Mouse (Mus musculus): Measurements from ENCODE around the gene 3110082I17Rik. TPM values are rescaled to one million over a fixed set of nuclear protein-coding genes. Genes with fewer than 3 reads are reported as not detected.

The 3110082I17Rik gene
- polyA plus RNA-seq, 1 experiment from 2014 or later: 34.1 TPM

- ATAC-seq (ENCODE audit: low FRiP score) (no peak), DNase-seq (ENCODE audit: low spot score, missing footprints) (peak; percentile 66)
- H3K4me2 ChIP-seq: no peak overlapping the region
- no peak overlapping the region for H3K4me3 ChIP-seq (ENCODE audit: low read depth, low read length)
- WGBS: 66% methylated on average over 13 of the region's 13 CpGs
- no peaks in the 10 kb centered on the region for H3K9me3 ChIP-seq (ENCODE audit: control insufficient read depth, low read length)
- H3K9ac ChIP-seq (ENCODE audit: low read length): no peak overlapping the region
- H3K4me1 ChIP-seq (ENCODE audit: control insufficient read depth, insufficient read depth, low read length): 0 out of 2 replicates have a peak, but pooled peaks cover 2% of the 10 kb centered on the region
- H3K27ac ChIP-seq (ENCODE audit: low read depth, low read length): no peak overlapping the region
- peaks cover 32% of the 10 kb centered on the region for H3K27me3 ChIP-seq (ENCODE audit: control insufficient read depth, insufficient read depth, low read length)
- H3K36me3 ChIP-seq (ENCODE audit: control insufficient read depth, insufficient read depth, low read length): no peaks in the 10 kb centered on the region
These were observed 134.1 kb downstream of the 3110082I17Rik start for GRCm38 (mm10) chr5:139326111-139326696.

- Histone ChIP-seq H3K4me3 (ENCODE audit: low read depth, low read length) (peak within 1 kb of the TSS; percentile 61), H3K9me3 (ENCODE audit: control insufficient read depth, low read length) (no peaks in the 10 kb centered on the region), H3K36me3 (ENCODE audit: control insufficient read depth, insufficient read depth, low read length) (no peaks in the 10 kb centered on the region), H3K4me1 (ENCODE audit: control insufficient read depth, insufficient read depth, low read length) (0 out of 2 replicates have a peak, but pooled peaks cover 2% of the 10 kb centered on the region), H3K9ac (ENCODE audit: low read length) (peak within 1 kb of the TSS; percentile 67), H3K27me3 (ENCODE audit: control insufficient read depth, insufficient read depth, low read length) (peaks cover 32% of the 10 kb centered on the region), H3K27ac (ENCODE audit: low read depth, low read length) (no peak within 1 kb of the TSS), H3K4me2 (peak within 1 kb of the TSS; percentile 93)
- 4% methylated on average over 60 of the region's 61 CpGs for WGBS
- DNase-seq (ENCODE audit: low spot score, missing footprints): peak; percentile 92
- ATAC-seq (ENCODE audit: low FRiP score): peak; percentile 81
These were observed 134.8 kb downstream of the 3110082I17Rik start, which contains the start of gene Adap1 for GRCm38 (mm10) chr5:139325395-139325966. Adap1 (minus strand) TSS chr5:139325622.

GRCm38 (mm10) chr5:139324691-139325394 is 135.5 kb downstream of the 3110082I17Rik start:
- Histone ChIP-seq H3K27me3 (ENCODE audit: control insufficient read depth, insufficient read depth, low read length) (peaks cover 32% of the 10 kb centered on the region), H3K9me3 (ENCODE audit: control insufficient read depth, low read length) (no peaks in the 10 kb centered on the region), H3K4me2 (peak overlapping the region; percentile 93), H3K4me3 (ENCODE audit: low read depth, low read length) (peak overlapping the region; percentile 61), H3K27ac (ENCODE audit: low read depth, low read length) (no peak overlapping the region), H3K36me3 (ENCODE audit: control insufficient read depth, insufficient read depth, low read length) (no peaks in the 10 kb centered on the region), H3K4me1 (ENCODE audit: control insufficient read depth, insufficient read depth, low read length) (0 out of 2 replicates have a peak, but pooled peaks cover 2% of the 10 kb centered on the region), H3K9ac (ENCODE audit: low read length) (peak overlapping the region; percentile 67)
- ATAC-seq (ENCODE audit: low FRiP score) (peak; percentile 73), DNase-seq (ENCODE audit: low spot score, missing footprints) (peak; percentile 87)
- WGBS: 2% methylated on average over 53 of the region's 62 CpGs

GRCm38 (mm10) chr5:139324045-139324491 is 136.3 kb downstream of the 3110082I17Rik start:
- peak; percentile 80 for DNase-seq (ENCODE audit: low spot score, missing footprints)
- Histone ChIP-seq H3K4me3 (ENCODE audit: low read depth, low read length) (no peak overlapping the region), H3K9me3 (ENCODE audit: control insufficient read depth, low read length) (no peaks in the 10 kb centered on the region), H3K4me2 (no peak overlapping the region), H3K27ac (ENCODE audit: low read depth, low read length) (no peak overlapping the region), H3K36me3 (ENCODE audit: control insufficient read depth, insufficient read depth, low read length) (no peaks in the 10 kb centered on the region), H3K27me3 (ENCODE audit: control insufficient read depth, insufficient read depth, low read length) (peaks cover 32% of the 10 kb centered on the region), H3K9ac (ENCODE audit: low read length) (no peak overlapping the region), H3K4me1 (ENCODE audit: control insufficient read depth, insufficient read depth, low read length) (0 out of 2 replicates have a peak, but pooled peaks cover 2% of the 10 kb centered on the region)
- WGBS: 52% methylated on average over 5 of the region's 5 CpGs
- ATAC-seq (ENCODE audit: low FRiP score): no peak

GRCm38 (mm10) chr5:139323260-139323924 is 136.9 kb downstream of the 3110082I17Rik start:
- 84% methylated on average over 9 of the region's 9 CpGs for WGBS
- DNase-seq (ENCODE audit: low spot score, missing footprints) (peak; percentile 47), ATAC-seq (ENCODE audit: low FRiP score) (no peak)
- peaks cover 32% of the 10 kb centered on the region for H3K27me3 ChIP-seq (ENCODE audit: control insufficient read depth, insufficient read depth, low read length)
- no peak overlapping the region for H3K4me3 ChIP-seq (ENCODE audit: low read depth, low read length)
- no peaks in the 10 kb centered on the region for H3K36me3 ChIP-seq (ENCODE audit: control insufficient read depth, insufficient read depth, low read length)
- H3K27ac ChIP-seq (ENCODE audit: low read depth, low read length): no peak overlapping the region
- H3K9ac ChIP-seq (ENCODE audit: low read length): no peak overlapping the region
- H3K4me2 ChIP-seq: no peak overlapping the region
- H3K9me3 ChIP-seq (ENCODE audit: control insufficient read depth, low read length): no peaks in the 10 kb centered on the region
- H3K4me1 ChIP-seq (ENCODE audit: control insufficient read depth, insufficient read depth, low read length): 0 out of 2 replicates have a peak, but pooled peaks cover 2% of the 10 kb centered on the region

- H3K4me2 ChIP-seq: no peak overlapping the region
- 82% methylated on average over 6 of the region's 6 CpGs for WGBS
These were observed 139.0 kb downstream of the 3110082I17Rik start for GRCm38 (mm10) chr5:139321331-139321730.

GRCm38 (mm10) chr5:139320424-139320823 is 139.9 kb downstream of the 3110082I17Rik start:
- no peak overlapping the region for H3K4me2 ChIP-seq
- no peak overlapping the region for H3K27ac ChIP-seq (ENCODE audit: low read depth, low read length)
- ATAC-seq (ENCODE audit: low FRiP score): no peak
- DNase-seq (ENCODE audit: low spot score, missing footprints): no peak
- 0 out of 2 replicates have a peak, but pooled peaks cover 2% of the 10 kb centered on the region for H3K4me1 ChIP-seq (ENCODE audit: control insufficient read depth, insufficient read depth, low read length)
- H3K9ac ChIP-seq (ENCODE audit: low read length): no peak overlapping the region
- peaks cover 21% of the 10 kb centered on the region for H3K27me3 ChIP-seq (ENCODE audit: control insufficient read depth, insufficient read depth, low read length)
- 82% methylated on average over 7 of the region's 7 CpGs for WGBS
- H3K36me3 ChIP-seq (ENCODE audit: control insufficient read depth, insufficient read depth, low read length): no peaks in the 10 kb centered on the region
- no peaks in the 10 kb centered on the region for H3K9me3 ChIP-seq (ENCODE audit: control insufficient read depth, low read length)
- no peak overlapping the region for H3K4me3 ChIP-seq (ENCODE audit: low read depth, low read length)

More at GRCm38 (mm10) chr5:139321331-139321730, 139.0 kb downstream of the 3110082I17Rik start:
- Histone ChIP-seq H3K27me3 (ENCODE audit: control insufficient read depth, insufficient read depth, low read length) (peaks cover 30% of the 10 kb centered on the region), H3K36me3 (ENCODE audit: control insufficient read depth, insufficient read depth, low read length) (no peaks in the 10 kb centered on the region), H3K4me3 (ENCODE audit: low read depth, low read length) (no peak overlapping the region), H3K27ac (ENCODE audit: low read depth, low read length) (no peak overlapping the region), H3K9ac (ENCODE audit: low read length) (no peak overlapping the region), H3K9me3 (ENCODE audit: control insufficient read depth, low read length) (no peaks in the 10 kb centered on the region), H3K4me1 (ENCODE audit: control insufficient read depth, insufficient read depth, low read length) (0 out of 2 replicates have a peak, but pooled peaks cover 2% of the 10 kb centered on the region)
- DNase-seq (ENCODE audit: low spot score, missing footprints): peak; percentile 39
- no peak for ATAC-seq (ENCODE audit: low FRiP score)

- Histone ChIP-seq H3K4me3 (ENCODE audit: low read depth, low read length) (no peak overlapping the region), H3K9me3 (ENCODE audit: control insufficient read depth, low read length) (no peaks in the 10 kb centered on the region), H3K27ac (ENCODE audit: low read depth, low read length) (no peak overlapping the region), H3K36me3 (ENCODE audit: control insufficient read depth, insufficient read depth, low read length) (no peaks in the 10 kb centered on the region), H3K27me3 (ENCODE audit: control insufficient read depth, insufficient read depth, low read length) (no peaks in the 10 kb centered on the region), H3K9ac (ENCODE audit: low read length) (no peak overlapping the region), H3K4me1 (ENCODE audit: control insufficient read depth, insufficient read depth, low read length) (no peaks in the 10 kb centered on the region), H3K4me2 (no peak overlapping the region)
- DNase-seq (ENCODE audit: low spot score, missing footprints) (peak; percentile 62), ATAC-seq (ENCODE audit: low FRiP score) (no peak)
- 65% methylated on average over 21 of the region's 21 CpGs for WGBS
These were observed 142.4 kb downstream of the 3110082I17Rik start for GRCm38 (mm10) chr5:139317751-139318504.

All from midbrain, embryonic 11.5 days (tissue).